Mouse (Mus musculus): ENCODE measurements around the gene Tmem262. TPM values are rescaled to one million over a fixed set of nuclear protein-coding genes. Genes with fewer than 3 reads are reported as not detected.

Gene Tmem262
- polyA plus RNA-seq (2014; fragmentation: Illumina TruSeq; extraction: RNeasy Lipid Tissue Mini Kit (QIAGEN cat#74804); ENCODE audit: low replicate concordance), result not detected

DNA sequence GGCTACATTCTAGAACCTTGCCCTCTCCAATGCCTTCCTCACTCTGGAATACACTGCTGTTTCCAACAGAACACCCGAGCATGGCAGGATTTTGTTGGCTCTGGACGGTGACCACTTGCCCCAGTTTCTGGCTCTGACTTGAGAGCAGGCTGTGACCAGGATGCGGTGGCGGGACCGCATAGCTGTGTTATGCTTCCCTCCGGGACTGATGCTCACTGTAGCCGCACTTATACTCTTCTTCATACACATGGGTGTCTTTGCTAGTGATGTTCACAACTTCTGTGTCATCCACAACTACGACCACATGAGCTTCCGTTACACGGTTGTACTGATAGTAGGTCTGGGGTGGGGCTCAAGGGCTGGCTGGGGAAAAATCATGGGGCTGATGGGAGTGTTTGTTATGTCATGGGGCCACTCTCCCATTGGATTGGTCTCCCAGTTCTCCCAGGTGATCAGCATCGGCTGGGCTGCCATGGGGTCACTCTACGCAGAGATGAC lies at the start of gene Tmem262:
Tmem262 (plus strand) TSS at position 51 of the 498 bp plus-strand sequence.

DNA sequence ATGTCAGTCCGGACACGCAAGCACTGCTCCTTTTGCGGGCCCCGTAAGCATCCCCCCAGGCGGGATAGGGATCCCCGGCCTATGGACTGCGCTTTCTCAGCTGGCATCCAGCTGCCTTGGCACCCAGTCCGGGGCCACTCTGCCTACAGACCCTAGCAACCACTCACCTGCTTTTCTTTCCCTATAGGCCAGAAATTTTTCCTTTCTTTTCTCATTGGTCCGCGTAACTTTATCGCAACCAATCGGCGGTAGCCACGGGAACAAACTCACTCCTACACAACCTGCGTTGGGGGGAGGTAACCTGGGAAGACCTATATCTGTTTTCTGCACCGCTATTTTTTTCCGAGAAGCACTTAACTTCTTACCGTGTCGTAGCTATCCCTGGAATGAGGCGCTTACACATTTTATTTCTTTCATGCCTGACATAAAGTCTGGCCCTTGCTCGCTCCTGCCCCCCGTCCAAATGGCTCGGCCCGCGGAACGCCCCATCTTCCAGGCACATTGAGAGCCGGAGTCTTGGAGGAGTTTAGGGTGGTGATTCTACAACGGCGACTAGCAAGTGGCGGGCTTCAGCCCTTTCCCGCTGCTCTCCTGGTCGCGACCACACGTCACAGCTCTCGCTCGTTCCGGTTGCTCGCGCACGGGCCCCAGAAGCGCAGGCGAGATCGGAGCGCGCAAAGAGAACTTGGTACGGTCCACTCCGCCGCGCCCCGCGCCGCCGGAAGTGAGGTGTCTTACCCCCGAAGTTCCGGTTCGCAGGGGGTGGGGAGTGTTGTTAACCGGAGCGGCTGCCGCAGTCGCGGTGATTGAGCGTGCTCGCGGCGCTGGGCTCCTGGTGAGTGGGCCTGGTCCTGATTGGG lies 33.3 kb upstream of the Tmem262 start, which contains the start of gene Syvn1:
Syvn1 (plus strand) TSS at position 283 of the 860 bp plus-strand sequence.

DNA sequence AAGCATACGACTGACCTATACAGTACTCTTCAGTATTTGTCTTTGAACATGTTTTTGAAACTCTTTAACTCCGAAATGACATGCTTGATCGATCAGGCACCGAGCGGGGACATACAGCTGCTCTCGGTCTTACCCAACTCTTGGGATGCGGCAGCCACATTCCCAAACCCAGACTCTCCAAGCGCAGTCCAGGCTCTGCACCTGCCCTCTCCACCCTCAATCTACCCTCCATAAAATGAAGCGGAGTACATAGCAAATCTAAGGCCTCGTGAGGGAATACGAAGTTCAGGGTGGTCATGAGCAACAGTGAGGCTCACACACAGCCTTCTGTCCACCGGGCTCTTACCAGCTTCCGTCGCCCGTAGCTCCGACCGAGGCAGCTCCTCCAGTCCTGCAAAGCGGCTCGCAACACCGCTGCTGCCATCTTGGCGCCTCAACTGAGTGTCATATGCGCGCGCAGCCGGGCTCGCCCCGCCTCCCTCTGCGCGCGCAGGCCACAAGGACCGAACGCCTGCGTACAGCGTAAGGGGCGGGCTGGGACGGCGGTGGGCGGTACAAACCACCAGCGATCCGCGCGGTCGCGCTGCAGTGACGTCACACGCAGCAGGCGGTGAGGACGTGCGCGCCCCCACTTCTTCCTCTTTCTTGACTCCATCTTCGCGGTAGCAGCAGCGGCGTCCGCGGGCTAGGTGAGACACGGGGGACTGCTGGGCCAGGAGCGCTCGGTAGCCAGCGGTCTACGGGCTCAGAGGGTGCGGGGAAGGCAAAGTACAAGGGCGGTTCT lies 22.3 kb upstream of the Tmem262 start, which contains the start of the genes Mrpl49 and Fau:
Mrpl49 (minus strand) TSS at position 473 of the 784 bp plus-strand sequence.
Fau (plus strand) TSS at position 532 of the 784 bp plus-strand sequence.

GRCm38 (mm10) chr19:6061021-6061533 lies 18.8 kb upstream of the Tmem262 start, which contains the start of gene Znhit2:
TSS of gene Znhit2 (plus strand) at chr19:6061192.

GRCm38 (mm10) chr19:6067724-6068415 lies 12.0 kb upstream of the Tmem262 start, which contains the start of gene Tm7sf2:
TSS of gene Tm7sf2 (minus strand) at chr19:6068373.

GRCm38 (mm10) chr19:6076564-6077393 lies 3.1 kb upstream of the Tmem262 start, which contains the start of gene Vps51:
TSS of gene Vps51 (minus strand) at chr19:6077231.

DNA sequence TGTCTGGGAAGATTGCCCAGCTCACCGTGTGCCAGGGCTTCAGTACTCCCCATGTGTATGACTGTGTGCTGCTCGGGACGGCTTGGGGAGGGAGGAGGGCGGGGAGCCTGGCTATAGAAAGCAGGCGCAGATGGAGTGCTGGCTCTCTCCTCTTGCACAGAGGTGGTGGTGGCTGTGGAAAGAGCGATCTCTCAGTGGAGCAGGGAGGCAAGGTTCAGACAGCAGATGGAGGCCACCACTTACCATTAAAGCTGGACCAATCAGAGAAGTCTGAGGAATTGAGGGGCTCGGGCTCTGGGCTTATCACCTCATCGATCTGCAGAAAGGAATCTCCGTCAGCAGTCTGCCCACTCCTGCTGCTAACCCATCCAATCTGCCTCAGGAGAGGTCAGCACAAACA lies 2.3 kb downstream of the Tmem262 start, which contains the start of gene Gm28374:
Gm28374 (minus strand) TSS at position 101 of the 400 bp plus-strand sequence.

DNA sequence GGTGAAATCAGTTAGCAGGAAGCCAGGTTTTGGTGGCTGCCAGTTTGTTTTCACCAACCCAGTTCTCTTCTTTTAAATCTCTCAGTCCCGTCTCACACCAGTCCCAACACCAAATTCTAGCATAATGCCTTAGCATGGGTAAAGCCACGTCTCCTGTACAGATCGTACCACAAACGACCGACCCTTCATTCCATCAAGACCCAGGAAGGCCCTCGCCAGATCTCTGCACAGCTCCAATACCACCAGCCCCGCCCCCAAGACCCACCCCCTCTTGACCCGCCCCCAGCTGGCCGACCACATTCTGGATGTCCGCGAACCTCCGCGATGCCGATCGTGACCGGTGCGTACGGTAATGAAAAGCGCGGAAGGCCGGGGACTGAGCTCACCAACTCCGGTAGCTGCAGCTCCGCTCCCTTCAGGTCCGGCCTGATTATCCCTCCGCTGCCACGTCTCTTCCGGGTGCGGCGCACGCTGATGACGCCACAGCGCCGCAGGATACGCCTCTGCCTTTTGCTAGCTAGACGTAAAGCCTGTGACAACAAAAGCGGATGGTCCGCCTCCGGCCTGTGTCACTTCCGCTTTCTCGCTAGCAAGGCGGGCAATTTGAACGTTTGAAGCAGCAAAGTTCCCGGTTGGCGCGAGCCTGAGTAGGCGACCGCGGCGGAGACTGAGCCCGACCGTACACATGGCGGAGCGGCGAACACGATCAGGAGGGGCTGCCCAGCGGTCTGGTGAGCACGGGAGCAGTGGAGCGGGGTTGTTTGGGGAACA lies 4.8 kb downstream of the Tmem262 start, which contains the start of the genes Zfpl1 and Cdca5:
Zfpl1 (minus strand) TSS at position 479 of the 771 bp plus-strand sequence.
Cdca5 (plus strand) TSS at position 506 of the 771 bp plus-strand sequence.

DNA sequence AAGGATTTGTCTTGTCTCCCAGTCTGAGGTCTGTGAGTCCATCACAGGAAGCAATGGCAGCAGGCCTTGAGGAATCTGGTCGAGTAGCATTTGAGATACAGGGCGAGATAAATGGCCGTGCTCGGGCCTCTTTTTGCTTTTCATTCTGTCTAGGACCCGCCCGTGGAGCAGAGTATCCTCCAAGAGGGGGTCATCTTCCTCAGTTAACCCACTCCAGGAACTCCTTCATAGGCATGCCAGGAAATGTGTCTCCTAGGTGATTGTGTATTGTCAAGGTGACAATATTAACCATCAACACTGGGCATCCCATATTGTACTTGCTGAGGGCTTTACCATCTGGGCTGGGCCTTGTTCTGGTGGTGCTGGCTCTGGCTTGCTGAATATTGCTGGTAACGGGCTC lies 14.3 kb downstream of the Tmem262 start, which contains the start of gene AC131692.1:
AC131692.1 (plus strand) TSS at position 301 of the 400 bp plus-strand sequence.

DNA sequence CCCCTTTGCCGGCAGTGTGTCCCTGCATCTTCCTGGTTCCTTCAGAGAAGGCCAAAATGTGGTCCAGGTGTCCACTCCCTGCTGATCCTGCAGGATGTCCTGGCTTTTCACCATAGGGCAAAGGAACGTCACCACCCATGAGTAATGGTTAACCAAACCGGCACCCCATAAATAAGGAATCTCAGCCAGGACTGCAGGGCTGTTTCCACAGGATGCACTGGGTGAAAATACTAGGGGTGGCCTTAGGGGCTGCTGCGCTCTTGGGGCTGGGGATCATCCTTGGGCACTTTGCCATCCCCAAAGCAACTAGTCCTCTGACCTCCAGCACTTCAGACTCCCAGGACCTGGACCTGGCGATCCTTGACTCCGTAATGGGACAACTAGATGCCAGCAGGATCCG lies 25.8 kb downstream of the Tmem262 start, which contains the start of gene Naaladl1:
Naaladl1 (plus strand) TSS at position 197 of the 400 bp plus-strand sequence.

DNA sequence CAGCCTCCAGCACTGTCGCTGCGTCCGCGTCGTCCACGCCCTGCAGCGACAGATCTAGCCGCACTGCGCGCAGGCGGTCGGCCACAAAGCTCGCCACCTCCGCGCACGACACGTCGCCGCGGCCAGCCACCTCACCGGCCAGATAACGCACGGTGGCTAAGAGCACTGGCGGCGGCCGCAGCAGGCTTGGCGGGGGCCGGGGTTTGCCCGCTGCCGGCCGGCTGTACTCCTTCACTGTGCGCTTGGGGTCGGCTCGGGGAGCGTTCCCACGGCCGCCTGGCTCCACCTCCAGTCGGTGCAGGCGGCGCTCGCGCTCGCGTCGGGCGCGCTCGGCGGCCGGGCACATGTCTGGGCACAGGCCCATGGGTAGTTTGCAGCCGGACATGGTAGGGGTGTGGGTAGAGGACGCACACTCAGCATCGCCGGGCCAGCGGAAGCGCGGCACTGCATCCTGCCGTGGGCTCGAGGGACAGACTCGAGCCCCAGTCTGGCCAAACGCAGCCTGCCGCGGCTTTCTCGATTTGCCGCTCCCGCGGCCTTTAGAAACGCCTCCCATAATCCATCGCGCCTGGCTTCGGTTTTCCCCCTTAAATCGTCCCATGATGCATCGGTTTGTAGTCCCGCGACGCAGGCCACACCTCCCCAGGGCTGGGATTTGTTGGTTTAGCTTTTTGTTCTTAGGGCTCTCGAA lies 38.3 kb downstream of the Tmem262 start, which contains the start of gene Sac3d1:
Sac3d1 (minus strand) TSS at position 665 of the 691 bp plus-strand sequence.

DNA sequence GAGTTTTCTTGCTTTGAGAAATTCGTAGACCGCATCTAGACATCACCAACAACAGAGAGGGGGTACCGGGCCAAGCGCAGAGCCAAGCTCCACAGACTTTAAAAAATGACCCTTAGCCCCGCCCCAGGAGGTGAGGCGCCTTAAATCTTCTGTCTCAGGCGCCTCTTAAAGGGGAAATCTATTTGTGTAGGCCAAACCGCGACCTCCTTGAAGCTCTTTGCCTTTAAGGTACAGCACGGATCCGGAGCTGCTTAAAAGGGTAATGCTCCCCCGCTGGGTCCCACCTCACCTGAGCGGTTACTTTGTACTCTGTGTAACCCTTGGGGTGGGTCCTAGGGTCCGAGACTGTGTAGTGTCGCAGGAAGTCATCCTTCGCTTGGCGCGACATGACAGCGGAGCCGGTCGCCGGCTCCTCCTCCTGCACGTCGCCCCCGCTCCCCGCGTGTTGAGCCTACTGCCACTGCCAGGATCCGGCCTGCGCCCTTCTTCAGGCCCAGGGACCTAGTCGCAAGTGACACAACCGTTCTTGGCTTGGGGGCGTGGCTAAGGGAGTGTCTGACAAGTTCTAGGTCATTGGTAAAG lies 48.0 kb downstream of the Tmem262 start, which contains the start of gene Snx15:
Snx15 (minus strand) TSS at position 545 of the 582 bp plus-strand sequence.

Other genes with a start within 250 kb of the Tmem262 start
- gene Frmd8, start 204.8 kb upstream of the Tmem262 start, polyA plus RNA-seq (2014; fragmentation: Illumina TruSeq; extraction: RNeasy Lipid Tissue Mini Kit (QIAGEN cat#74804); ENCODE audit: low replicate concordance), result 6.4 TPM
- 29.7 TPM for gene Slc25a45, start 202.2 kb upstream of the Tmem262 start, polyA plus RNA-seq (2014; fragmentation: Illumina TruSeq; extraction: RNeasy Lipid Tissue Mini Kit (QIAGEN cat#74804); ENCODE audit: low replicate concordance)
- 0.97 TPM for gene Tigd3, start 185.9 kb upstream of the Tmem262 start, polyA plus RNA-seq (2014; fragmentation: Illumina TruSeq; extraction: RNeasy Lipid Tissue Mini Kit (QIAGEN cat#74804); ENCODE audit: low replicate concordance)
- gene Dpf2, start 167.0 kb upstream of the Tmem262 start, polyA plus RNA-seq (2014; fragmentation: Illumina TruSeq; extraction: RNeasy Lipid Tissue Mini Kit (QIAGEN cat#74804); ENCODE audit: low replicate concordance), result 8.6 TPM
- gene Cdc42ep2, start 155.2 kb upstream of the Tmem262 start, polyA plus RNA-seq (2014; fragmentation: Illumina TruSeq; extraction: RNeasy Lipid Tissue Mini Kit (QIAGEN cat#74804); ENCODE audit: low replicate concordance), result 2.5 TPM
- gene Pola2, start 115.8 kb upstream of the Tmem262 start, polyA plus RNA-seq (2014; fragmentation: Illumina TruSeq; extraction: RNeasy Lipid Tissue Mini Kit (QIAGEN cat#74804); ENCODE audit: low replicate concordance), result 4.1 TPM
- not detected for gene Slc22a20, start 93.9 kb upstream of the Tmem262 start, polyA plus RNA-seq (2014; fragmentation: Illumina TruSeq; extraction: RNeasy Lipid Tissue Mini Kit (QIAGEN cat#74804); ENCODE audit: low replicate concordance)
- 1.9 TPM for gene Capn1, start 64.1 kb upstream of the Tmem262 start, polyA plus RNA-seq (2014; fragmentation: Illumina TruSeq; extraction: RNeasy Lipid Tissue Mini Kit (QIAGEN cat#74804); ENCODE audit: low replicate concordance)
- gene Syvn1, start 33.5 kb upstream of the Tmem262 start, polyA plus RNA-seq (2014; fragmentation: Illumina TruSeq; extraction: RNeasy Lipid Tissue Mini Kit (QIAGEN cat#74804); ENCODE audit: low replicate concordance), result 0.97 TPM
- gene Mrpl49, start 22.2 kb upstream of the Tmem262 start, polyA plus RNA-seq (2014; fragmentation: Illumina TruSeq; extraction: RNeasy Lipid Tissue Mini Kit (QIAGEN cat#74804); ENCODE audit: low replicate concordance), result 21.3 TPM
- gene Fau, start 22.2 kb upstream of the Tmem262 start, polyA plus RNA-seq (2014; fragmentation: Illumina TruSeq; extraction: RNeasy Lipid Tissue Mini Kit (QIAGEN cat#74804); ENCODE audit: low replicate concordance), result 4.9 TPM
- not detected for gene Znhit2, start 18.8 kb upstream of the Tmem262 start, polyA plus RNA-seq (2014; fragmentation: Illumina TruSeq; extraction: RNeasy Lipid Tissue Mini Kit (QIAGEN cat#74804); ENCODE audit: low replicate concordance)
- 0.97 TPM for gene Tm7sf2, start 11.7 kb upstream of the Tmem262 start, polyA plus RNA-seq (2014; fragmentation: Illumina TruSeq; extraction: RNeasy Lipid Tissue Mini Kit (QIAGEN cat#74804); ENCODE audit: low replicate concordance)
- 9.3 TPM for gene Vps51, start 2.8 kb upstream of the Tmem262 start, polyA plus RNA-seq (2014; fragmentation: Illumina TruSeq; extraction: RNeasy Lipid Tissue Mini Kit (QIAGEN cat#74804); ENCODE audit: low replicate concordance)
- gene Gm28374, start 2.2 kb downstream of the Tmem262 start, polyA plus RNA-seq (2014; fragmentation: Illumina TruSeq; extraction: RNeasy Lipid Tissue Mini Kit (QIAGEN cat#74804); ENCODE audit: low replicate concordance), result not detected
- gene Zfpl1, start 4.9 kb downstream of the Tmem262 start, polyA plus RNA-seq (2014; fragmentation: Illumina TruSeq; extraction: RNeasy Lipid Tissue Mini Kit (QIAGEN cat#74804); ENCODE audit: low replicate concordance), result not detected
- 2.1 TPM for gene Cdca5, start 5.0 kb downstream of the Tmem262 start, polyA plus RNA-seq (2014; fragmentation: Illumina TruSeq; extraction: RNeasy Lipid Tissue Mini Kit (QIAGEN cat#74804); ENCODE audit: low replicate concordance)
- not detected for gene AC131692.1, start 14.4 kb downstream of the Tmem262 start, polyA plus RNA-seq (2014; fragmentation: Illumina TruSeq; extraction: RNeasy Lipid Tissue Mini Kit (QIAGEN cat#74804); ENCODE audit: low replicate concordance)
- gene Naaladl1, start 25.7 kb downstream of the Tmem262 start, polyA plus RNA-seq (2014; fragmentation: Illumina TruSeq; extraction: RNeasy Lipid Tissue Mini Kit (QIAGEN cat#74804); ENCODE audit: low replicate concordance), result 3.8 TPM
- gene Sac3d1, start 38.6 kb downstream of the Tmem262 start, polyA plus RNA-seq (2014; fragmentation: Illumina TruSeq; extraction: RNeasy Lipid Tissue Mini Kit (QIAGEN cat#74804); ENCODE audit: low replicate concordance), result not detected
- gene Snx15, start 48.3 kb downstream of the Tmem262 start, polyA plus RNA-seq (2014; fragmentation: Illumina TruSeq; extraction: RNeasy Lipid Tissue Mini Kit (QIAGEN cat#74804); ENCODE audit: low replicate concordance), result 4.0 TPM
- gene Batf2, start 61.0 kb downstream of the Tmem262 start, polyA plus RNA-seq (2014; fragmentation: Illumina TruSeq; extraction: RNeasy Lipid Tissue Mini Kit (QIAGEN cat#74804); ENCODE audit: low replicate concordance), result 0.41 TPM
- gene Arl2, start 61.5 kb downstream of the Tmem262 start, polyA plus RNA-seq (2014; fragmentation: Illumina TruSeq; extraction: RNeasy Lipid Tissue Mini Kit (QIAGEN cat#74804); ENCODE audit: low replicate concordance), result 1.0 TPM
- 0.37 TPM for gene Majin, start 104.4 kb downstream of the Tmem262 start, polyA plus RNA-seq (2014; fragmentation: Illumina TruSeq; extraction: RNeasy Lipid Tissue Mini Kit (QIAGEN cat#74804); ENCODE audit: low replicate concordance)
- gene Gpha2, start 146.3 kb downstream of the Tmem262 start, polyA plus RNA-seq (2014; fragmentation: Illumina TruSeq; extraction: RNeasy Lipid Tissue Mini Kit (QIAGEN cat#74804); ENCODE audit: low replicate concordance), result not detected
- 0.30 TPM for gene Ppp2r5b, start 155.8 kb downstream of the Tmem262 start, polyA plus RNA-seq (2014; fragmentation: Illumina TruSeq; extraction: RNeasy Lipid Tissue Mini Kit (QIAGEN cat#74804); ENCODE audit: low replicate concordance)
- gene Atg2a, start 161.6 kb downstream of the Tmem262 start, polyA plus RNA-seq (2014; fragmentation: Illumina TruSeq; extraction: RNeasy Lipid Tissue Mini Kit (QIAGEN cat#74804); ENCODE audit: low replicate concordance), result 0.07 TPM
- gene Ehd1, start 196.7 kb downstream of the Tmem262 start, polyA plus RNA-seq (2014; fragmentation: Illumina TruSeq; extraction: RNeasy Lipid Tissue Mini Kit (QIAGEN cat#74804); ENCODE audit: low replicate concordance), result 22.8 TPM
- gene Cdc42bpg, start 226.4 kb downstream of the Tmem262 start, polyA plus RNA-seq (2014; fragmentation: Illumina TruSeq; extraction: RNeasy Lipid Tissue Mini Kit (QIAGEN cat#74804); ENCODE audit: low replicate concordance), result 4.0 TPM

Measured in small intestine, adult 10 weeks (tissue).